Mouse (Mus musculus) spleen, adult 2 months (tissue): Measurements from ENCODE around the gene A630095N17Rik.

ENCODE experiments used
- CTCF ChIP-seq: fragments of 200-500 bp; IDR thresholded peaks from 2 replicates; pipeline ENCODE4 v1.5.1; 2011; ENCODE audit warnings: mild to moderate bottlenecking, inconsistent platforms; ENCODE audit not compliant: insufficient read depth, insufficient read length, insufficient replicate concordance; ENCODE audit errors: extremely low read depth
- POLR2A ChIP-seq: fragments of 200-500 bp; IDR thresholded peaks from 2 replicates; pipeline ENCODE4 v1.6.1; 2011; ENCODE audit warnings: low read depth, low read length, inconsistent platforms

DNA sequence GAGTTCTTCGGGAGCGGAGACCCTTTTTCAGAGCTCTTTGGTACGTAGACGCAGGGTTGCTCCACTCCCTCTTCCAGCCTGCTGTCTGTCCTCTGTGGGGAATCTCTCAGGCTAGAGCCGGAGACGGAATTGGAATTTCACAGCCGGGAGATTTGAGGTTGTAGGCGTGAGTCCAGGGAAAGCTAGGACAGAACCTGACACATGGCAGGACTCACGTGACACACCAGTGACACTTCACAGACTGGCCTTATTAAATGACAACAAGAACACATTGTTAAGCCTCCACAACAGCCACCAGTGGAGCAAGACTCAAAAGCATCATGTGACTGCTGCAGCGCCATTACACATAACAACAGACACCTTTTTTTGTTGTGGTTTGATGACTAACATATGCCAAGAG is 7.7 kb upstream of the A630095N17Rik start:
- no peak for TF ChIP-seq CTCF
- no peak for TF ChIP-seq POLR2A
